Mouse (Mus musculus) hindbrain, embryonic 11.5 days (tissue): Measurements from ENCODE around the gene Ablim2. TPM values are rescaled to one million over a fixed set of nuclear protein-coding genes. Genes with fewer than 3 reads are reported as not detected.

Source experiments
- ATAC-seq: fragments of 200-750 bp; cut with Nextera tagmentation; 2 replicates; pipeline ENCODE4 v1.8.0; 2017; ENCODE audit warnings: mild to moderate bottlenecking, moderate TSS enrichment, moderate library complexity; ENCODE audit not compliant: low FRiP score
- DNase-seq: peaks from one replicate; pipeline ENCODE4 v3.0.0-alpha.2; 2015; ENCODE audit warnings: low spot score
- H3K27ac ChIP-seq: fragments of 300-500 bp; sonication (generic); 2 replicates; pipeline ENCODE4 v1.5.1; 2014; ENCODE audit warnings: mild to moderate bottlenecking, low read depth, low read length
- H3K27me3 ChIP-seq: fragments of 300-500 bp; sonication (generic); 2 replicates; pipeline ENCODE4 v1.6.1; 2014; ENCODE audit warnings: mild to moderate bottlenecking, low read length, moderate library complexity, mixed read lengths; ENCODE audit not compliant: control insufficient read depth, insufficient read depth
- H3K36me3 ChIP-seq: fragments of 300-500 bp; sonication (generic); 2 replicates; pipeline ENCODE4 v1.6.1; 2014; ENCODE audit warnings: mild to moderate bottlenecking, low read length, moderate library complexity, mixed read lengths; ENCODE audit not compliant: control insufficient read depth, insufficient read depth
- H3K4me1 ChIP-seq: fragments of 300-500 bp; sonication (generic); replicated peaks from 2 replicates; pipeline ENCODE4 v1.6.1; 2014; ENCODE audit warnings: low read length, mixed read lengths; ENCODE audit not compliant: control insufficient read depth, insufficient read depth
- H3K4me2 ChIP-seq: fragments of 300-500 bp; sonication (generic); replicated peaks from 2 replicates; pipeline ENCODE4 v1.6.1; 2014; ENCODE audit warnings: mild to moderate bottlenecking, low read depth, low read length
- H3K4me3 ChIP-seq: fragments of 300-500 bp; sonication (generic); 2 replicates; pipeline ENCODE4 v1.5.1; 2014; ENCODE audit warnings: low read depth, low read length
- H3K9ac ChIP-seq: fragments of 300-500 bp; sonication (generic); 2 replicates; pipeline ENCODE4 v1.6.1; 2014; ENCODE audit warnings: low read depth, low read length
- H3K9me3 ChIP-seq: fragments of 300-500 bp; sonication (generic); 2 replicates; pipeline ENCODE4 v1.6.1; 2016; ENCODE audit warnings: low read length; ENCODE audit not compliant: control insufficient read depth
- WGBS: fragments of 180-500 bp; shearing (Covaris S2); extraction: QIAGEN DNeasy Blood & Tissue Kit; methylation state at CpG from one replicate; pipeline ENCODE4 v1.1.7; 2014; 5-methylcytosine and 5-hydroxymethylcytosine counted together
- polyA plus RNA-seq: library from polyadenylated mRNA; unstranded; fragments of >200 nt; fragmentation: Nextera tagmentation; extraction: Ambion mirVana; gene quantifications from 2 replicates; pipeline ENCODE4 v1.2.1, GENCODE M21; 2014

The Ablim2 gene
- polyA plus RNA-seq, 1 experiment from 2014 or later: 0.60 TPM

GRCm38 (mm10) chr5:35817882-35818281 lies 60.2 kb downstream of the Ablim2 start:
- Histone ChIP-seq H3K27ac (no peak overlapping the region), H3K9ac (no peak overlapping the region), H3K4me2 (no peak overlapping the region), H3K9me3 (no peaks in the 10 kb centered on the region), H3K4me1 (no peaks in the 10 kb centered on the region), H3K27me3 (no peaks in the 10 kb centered on the region), H3K4me3 (no peak overlapping the region), H3K36me3 (no peaks in the 10 kb centered on the region)
- DNase-seq: no peak
- ATAC-seq: no peak
- WGBS: 91% methylated on average over 3 of the region's 3 CpGs

- ATAC-seq (no peak), DNase-seq (no peak)
Measured at GRCm38 (mm10) chr5:35822721-35823120, 65.0 kb downstream of the Ablim2 start.

DNA sequence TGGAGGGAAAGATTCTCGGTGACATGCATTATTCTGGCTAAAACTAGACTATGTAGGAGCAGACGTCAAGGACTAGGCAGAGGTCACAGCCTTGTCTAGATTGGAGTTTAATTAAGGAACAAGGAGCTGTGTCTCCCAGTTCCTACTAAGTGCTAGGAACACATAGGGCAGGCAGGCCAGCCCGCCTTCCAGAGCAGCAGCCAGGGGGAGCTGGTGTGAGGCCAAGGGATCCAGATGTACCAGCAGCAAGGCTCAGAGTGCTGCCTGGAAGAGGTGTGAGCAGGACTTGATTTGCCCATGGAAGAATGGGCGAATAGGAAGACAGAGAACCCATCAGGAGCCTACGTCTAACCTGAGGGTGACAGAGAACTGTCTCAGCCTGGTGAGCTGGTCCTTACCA lies 68.8 kb downstream of the Ablim2 start:
- 68% methylated on average over 5 of the region's 5 CpGs for WGBS
- H3K4me3 ChIP-seq: no peak overlapping the region
- DNase-seq (no peak), ATAC-seq (no peak)
- no peaks in the 10 kb centered on the region; the same call in 1 of the 2 replicates for H3K4me1 ChIP-seq
- H3K36me3 ChIP-seq: no peaks in the 10 kb centered on the region
- H3K9me3 ChIP-seq: no peaks in the 10 kb centered on the region
- H3K4me2 ChIP-seq: no peak overlapping the region
- H3K27ac ChIP-seq: no peak overlapping the region
- H3K27me3 ChIP-seq: no peaks in the 10 kb centered on the region
- no peak overlapping the region for H3K9ac ChIP-seq

More at GRCm38 (mm10) chr5:35822721-35823120, 65.0 kb downstream of the Ablim2 start:
- Histone ChIP-seq H3K36me3 (no peaks in the 10 kb centered on the region), H3K27ac (no peak overlapping the region), H3K4me1 (no peaks in the 10 kb centered on the region; the same call in 1 of the 2 replicates), H3K9ac (no peak overlapping the region), H3K4me3 (no peak overlapping the region), H3K9me3 (no peaks in the 10 kb centered on the region), H3K4me2 (no peak overlapping the region), H3K27me3 (no peaks in the 10 kb centered on the region)
- WGBS: 86% methylated on average over 5 of the region's 5 CpGs

- Histone ChIP-seq H3K27ac (no peak overlapping the region), H3K27me3 (no peaks in the 10 kb centered on the region), H3K4me1 (no peaks in the 10 kb centered on the region; the same call in 1 of the 2 replicates), H3K4me2 (no peak overlapping the region), H3K36me3 (no peaks in the 10 kb centered on the region), H3K9ac (no peak overlapping the region), H3K9me3 (no peaks in the 10 kb centered on the region), H3K4me3 (no peak overlapping the region)
- WGBS: 29% methylated on average over 14 of the region's 14 CpGs
- ATAC-seq (peak; percentile 49; the same call in 1 of the 2 replicates), DNase-seq (peak; percentile 24)
Measured at GRCm38 (mm10) chr5:35827075-35827474, 69.4 kb downstream of the Ablim2 start.

GRCm38 (mm10) chr5:35827856-35828255 lies 70.2 kb downstream of the Ablim2 start:
- no peak overlapping the region for H3K4me2 ChIP-seq
- H3K36me3 ChIP-seq: no peaks in the 10 kb centered on the region
- no peaks in the 10 kb centered on the region; the same call in 1 of the 2 replicates for H3K4me1 ChIP-seq
- no peak overlapping the region for H3K9ac ChIP-seq
- no peaks in the 10 kb centered on the region for H3K9me3 ChIP-seq
- no peaks in the 10 kb centered on the region for H3K27me3 ChIP-seq
- no peak overlapping the region for H3K27ac ChIP-seq
- H3K4me3 ChIP-seq: no peak overlapping the region
- WGBS: 83% methylated on average over 5 of the region's 5 CpGs
- DNase-seq (no peak), ATAC-seq (no peak)

DNA sequence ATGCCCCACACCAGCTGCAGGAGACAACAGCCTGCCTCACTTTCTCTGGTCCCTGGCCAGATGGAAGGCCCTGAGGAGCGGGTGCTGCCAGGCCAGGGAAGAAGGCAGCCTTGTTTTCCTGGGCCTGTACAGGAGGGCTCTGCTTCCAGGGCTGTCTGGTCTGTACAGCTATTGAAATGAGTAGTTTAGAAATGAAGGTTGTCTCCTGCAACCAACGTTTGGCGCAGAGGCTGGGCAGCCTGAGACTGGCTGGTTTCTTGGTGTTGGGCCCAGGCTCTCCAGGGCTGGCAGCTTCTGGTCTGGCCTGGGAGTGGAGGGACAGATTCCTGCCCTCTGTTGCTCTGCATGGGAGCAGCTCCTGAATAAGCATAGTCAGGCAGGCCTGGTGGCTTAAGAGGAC lies 72.4 kb downstream of the Ablim2 start:
- 86% methylated on average over 3 of the region's 3 CpGs for whole genome bisulfite sequencing
- H3K9me3 ChIP-seq: no peaks in the 10 kb centered on the region
- ATAC-seq (no peak), DNase-seq (no peak)
- H3K9ac ChIP-seq: no peak overlapping the region
- no peaks in the 10 kb centered on the region for H3K36me3 ChIP-seq
- H3K4me3 ChIP-seq: no peak overlapping the region
- H3K27me3 ChIP-seq: no peaks in the 10 kb centered on the region
- no peak overlapping the region for H3K4me2 ChIP-seq
- H3K27ac ChIP-seq: no peak overlapping the region
- no peaks in the 10 kb centered on the region; the same call in 1 of the 2 replicates for H3K4me1 ChIP-seq

- DNase-seq: no peak
- WGBS: 91% methylated on average over 4 of the region's 4 CpGs
- ATAC-seq: no peak
- H3K27ac ChIP-seq: no peak overlapping the region
- no peaks in the 10 kb centered on the region for H3K9me3 ChIP-seq
- H3K9ac ChIP-seq: no peak overlapping the region
- no peak overlapping the region for H3K4me2 ChIP-seq
- H3K4me3 ChIP-seq: no peak overlapping the region
- no peaks in the 10 kb centered on the region for H3K4me1 ChIP-seq
- H3K36me3 ChIP-seq: no peaks in the 10 kb centered on the region
- H3K27me3 ChIP-seq: no peaks in the 10 kb centered on the region
Measured at GRCm38 (mm10) chr5:35833881-35834280, 76.2 kb downstream of the Ablim2 start.

DNA sequence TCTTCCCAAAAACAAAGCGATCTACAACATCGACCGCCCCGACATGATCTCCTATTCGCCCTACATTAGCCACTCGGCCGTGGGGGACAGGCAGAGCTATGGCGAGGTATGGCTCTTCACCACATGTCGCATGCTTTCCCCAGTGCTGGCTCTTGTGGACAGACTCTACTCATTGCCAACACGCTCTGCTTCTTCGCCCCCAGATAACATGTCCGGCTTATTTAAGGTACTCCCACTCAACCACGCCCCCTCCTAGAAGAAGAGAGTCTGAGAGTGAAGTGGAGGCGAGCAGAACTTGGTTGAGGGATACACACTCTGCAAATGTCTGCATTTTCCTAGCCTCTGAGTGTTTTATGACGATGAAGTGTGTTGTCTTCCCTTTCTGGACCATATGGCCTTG lies 79.3 kb downstream of the Ablim2 start:
- Histone ChIP-seq H3K9ac (no peak overlapping the region), H3K4me1 (no peaks in the 10 kb centered on the region), H3K27me3 (no peaks in the 10 kb centered on the region), H3K27ac (no peak overlapping the region), H3K4me3 (no peak overlapping the region), H3K4me2 (no peak overlapping the region), H3K36me3 (no peaks in the 10 kb centered on the region), H3K9me3 (no peaks in the 10 kb centered on the region)
- ATAC-seq (no peak), DNase-seq (no peak)
- WGBS: 89% methylated on average over 15 of the region's 15 CpGs

DNA sequence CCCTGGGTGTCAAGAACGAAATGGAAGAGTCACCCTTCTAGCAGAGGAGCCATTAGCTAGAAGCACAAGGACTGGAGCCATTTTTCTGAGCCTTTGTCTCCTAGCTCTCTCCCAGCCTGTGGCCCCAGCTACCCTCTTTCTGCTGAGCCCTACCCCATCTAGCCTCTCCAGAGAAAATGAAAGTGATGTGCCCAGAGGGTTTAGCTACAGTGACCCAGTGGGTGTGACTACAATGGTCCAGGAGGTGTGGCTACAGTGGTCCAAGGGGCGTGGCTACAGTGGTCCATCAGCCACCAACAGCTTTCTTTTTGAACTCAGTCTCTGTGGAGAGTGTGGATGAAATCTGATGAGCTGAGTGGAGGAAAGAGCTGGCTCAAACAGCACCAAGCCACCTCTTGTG lies 81.6 kb downstream of the Ablim2 start:
- Histone ChIP-seq H3K4me2 (no peak overlapping the region), H3K27ac (no peak overlapping the region), H3K4me1 (no peaks in the 10 kb centered on the region), H3K27me3 (no peaks in the 10 kb centered on the region), H3K36me3 (no peaks in the 10 kb centered on the region), H3K9me3 (no peaks in the 10 kb centered on the region), H3K4me3 (no peak overlapping the region), H3K9ac (no peak overlapping the region)
- DNase-seq (no peak), ATAC-seq (no peak)
- 48% methylated on average over 2 of the region's 2 CpGs for WGBS
